Mouse (Mus musculus): ENCODE results near the gene Zfp820.

DNA sequence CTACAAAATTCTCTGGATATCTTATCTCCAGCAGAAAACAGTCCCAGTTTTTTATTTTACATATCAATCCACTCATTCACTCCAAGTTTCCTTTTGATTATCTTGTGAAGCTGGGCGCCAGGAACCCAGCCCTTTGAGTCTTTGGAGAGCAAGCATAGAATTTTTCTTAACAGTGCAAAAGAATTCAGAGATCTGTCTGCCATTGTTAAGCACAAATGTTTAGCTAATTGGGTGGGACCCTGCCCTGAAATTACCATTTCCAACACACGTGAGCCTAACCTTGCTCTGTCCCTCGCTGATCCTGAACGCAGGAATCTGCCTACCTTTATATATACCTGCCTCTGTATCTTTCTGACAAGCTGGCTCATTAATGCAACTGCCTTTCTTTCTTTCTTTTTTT, 53.3 kb downstream of the Zfp820 start:
- no peak for TF ChIP-seq CTCF (conservative IDR thresholded peaks at IDR 0.05; ENCODE audit: low read length)
- TF ChIP-seq NANOG (IDR thresholded peaks at IDR 0.05; ENCODE audit: borderline replicate concordance, low read length): no peak
- no peak for TF ChIP-seq POU5F1 (IDR thresholded peaks at IDR 0.05; ENCODE audit: borderline replicate concordance, low read length)

Measured in E14TG2a.4 (cell line).